Mouse (Mus musculus): ENCODE measurements around the gene Oard1. TPM values are rescaled to one million over a fixed set of nuclear protein-coding genes. Genes with fewer than 3 reads are reported as not detected.

Gene Oard1
- 38.3 and 41.3 TPM in 2 replicates for polyA plus RNA-seq (2015; fragmentation: Nextera tagmentation; extraction: Ambion mirVana)

- Histone ChIP-seq H3K27me3 (replicated peaks) (no peaks in the 10 kb centered on the region), H3K4me1 (peaks cover 34% of the 10 kb centered on the region), H3K9ac (peak within 1 kb of the TSS; percentile 97), H3K9me3 (no peaks in the 10 kb centered on the region), H3K27ac (peak within 1 kb of the TSS; percentile 99), H3K36me3 (replicated peaks) (no peaks in the 10 kb centered on the region), H3K4me3 (peak within 1 kb of the TSS; percentile 84), H3K4me2 (peak within 1 kb of the TSS; percentile 77)
- peak; percentile 97 for ATAC-seq (replicated peaks)
- under 1% methylated on average over 84 of the region's 84 CpGs for WGBS
Observed at GRCm38 (mm10) chr17:48409380-48410298, at the start of gene Oard1, which contains the start of gene Nfya. Gene Oard1 (plus strand): TSS chr17:48410014. Gene Nfya (minus strand): TSS chr17:48409906.

- no peak for ATAC-seq (replicated peaks)
- H3K9ac ChIP-seq, result no peak overlapping the region
- no peaks in the 10 kb centered on the region for H3K36me3 ChIP-seq (replicated peaks)
- H3K27me3 ChIP-seq (replicated peaks), result no peaks in the 10 kb centered on the region
- WGBS, result 73% methylated on average over 4 of the region's 4 CpGs
- H3K4me3 ChIP-seq, result no peak overlapping the region
- no peak overlapping the region for H3K4me2 ChIP-seq
- no peaks in the 10 kb centered on the region for H3K9me3 ChIP-seq
- no peak overlapping the region for H3K27ac ChIP-seq
- no peaks in the 10 kb centered on the region for H3K4me1 ChIP-seq
Observed at GRCm38 (mm10) chr17:48360462-48360861, 49.4 kb upstream of the Oard1 start.

GRCm38 (mm10) chr17:48362346-48362745 is 47.5 kb upstream of the Oard1 start:
- Histone ChIP-seq H3K4me1 (no peaks in the 10 kb centered on the region), H3K27ac (no peak overlapping the region), H3K27me3 (replicated peaks) (no peaks in the 10 kb centered on the region), H3K9ac (no peak overlapping the region), H3K9me3 (no peaks in the 10 kb centered on the region), H3K36me3 (replicated peaks) (no peaks in the 10 kb centered on the region), H3K4me2 (no peak overlapping the region), H3K4me3 (no peak overlapping the region)
- ATAC-seq (replicated peaks), result no peak
- WGBS, result 78% methylated on average over 3 of the region's 3 CpGs

DNA sequence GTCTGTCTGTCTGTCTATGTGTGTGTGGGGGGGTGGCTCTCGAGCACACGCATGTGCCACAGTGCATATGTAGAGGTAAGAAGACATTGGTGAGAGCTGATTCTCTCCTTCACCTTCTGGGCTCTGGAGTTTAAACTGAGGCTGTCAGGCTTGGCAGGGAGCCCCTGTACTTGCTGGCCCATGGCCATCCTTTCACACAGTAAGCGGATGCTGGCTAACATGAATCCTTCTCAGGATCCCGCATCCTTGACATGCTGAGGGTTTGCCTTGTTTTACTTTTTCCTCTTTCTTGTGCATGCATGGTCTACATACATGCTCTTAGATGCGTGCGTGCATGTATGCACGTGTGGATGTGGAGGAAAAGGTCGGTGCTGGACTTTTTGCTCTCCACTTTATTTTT is 46.8 kb upstream of the Oard1 start:
- no peaks in the 10 kb centered on the region for H3K36me3 ChIP-seq (replicated peaks)
- no peaks in the 10 kb centered on the region for H3K4me1 ChIP-seq
- no peaks in the 10 kb centered on the region for H3K27me3 ChIP-seq (replicated peaks)
- H3K4me2 ChIP-seq, result no peak overlapping the region
- 87% methylated on average over 8 of the region's 8 CpGs for WGBS
- H3K9me3 ChIP-seq, result no peaks in the 10 kb centered on the region
- no peak for ATAC-seq (replicated peaks)
- no peak overlapping the region for H3K9ac ChIP-seq
- H3K4me3 ChIP-seq, result no peak overlapping the region
- H3K27ac ChIP-seq, result no peak overlapping the region

DNA sequence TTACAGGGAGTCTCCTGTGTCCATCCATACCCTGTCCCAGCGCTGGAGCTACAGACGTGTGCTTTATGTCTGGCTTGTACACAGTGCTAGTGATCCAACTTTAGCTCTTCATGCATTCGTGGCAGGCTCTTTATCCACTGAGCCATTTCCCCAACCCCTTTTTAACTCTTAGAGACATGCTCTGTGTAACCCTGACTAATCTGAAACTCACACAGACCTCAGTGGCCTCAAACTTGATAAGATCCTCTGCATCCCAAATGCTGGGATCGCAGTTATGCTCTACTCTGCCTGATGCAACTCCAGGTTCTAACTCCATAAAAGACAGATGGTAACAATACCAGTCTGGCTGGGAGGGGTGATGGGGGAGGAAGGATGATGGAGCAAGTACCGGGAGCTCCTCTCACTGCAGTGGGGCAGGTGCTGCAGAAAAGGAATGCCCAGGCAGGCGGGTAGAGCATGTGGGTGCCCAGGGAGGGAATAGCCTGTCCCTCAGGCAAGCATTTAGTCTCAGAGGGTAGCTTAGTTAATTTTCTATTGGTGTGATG is 46.3 kb upstream of the Oard1 start:
- Histone ChIP-seq H3K36me3 (replicated peaks) (no peaks in the 10 kb centered on the region), H3K4me1 (no peaks in the 10 kb centered on the region), H3K9me3 (no peaks in the 10 kb centered on the region), H3K4me2 (no peak overlapping the region), H3K4me3 (no peak overlapping the region), H3K9ac (no peak overlapping the region), H3K27me3 (replicated peaks) (no peaks in the 10 kb centered on the region), H3K27ac (no peak overlapping the region)
- WGBS, result 77% methylated on average over 6 of the region's 6 CpGs
- ATAC-seq (replicated peaks), result no peak

- Histone ChIP-seq H3K4me1 (no peaks in the 10 kb centered on the region), H3K4me2 (no peak overlapping the region), H3K9ac (no peak overlapping the region), H3K4me3 (no peak overlapping the region), H3K9me3 (no peaks in the 10 kb centered on the region), H3K27ac (no peak overlapping the region), H3K36me3 (replicated peaks) (no peaks in the 10 kb centered on the region), H3K27me3 (replicated peaks) (no peaks in the 10 kb centered on the region)
- no peak for ATAC-seq (replicated peaks)
- 72% methylated on average over 9 of the region's 9 CpGs for WGBS
Observed at GRCm38 (mm10) chr17:48365511-48366155, 44.2 kb upstream of the Oard1 start.

GRCm38 (mm10) chr17:48366806-48367205 is 43.0 kb upstream of the Oard1 start:
- no peak for ATAC-seq (replicated peaks)
- Histone ChIP-seq H3K36me3 (replicated peaks) (no peaks in the 10 kb centered on the region), H3K27me3 (replicated peaks) (no peaks in the 10 kb centered on the region), H3K9ac (no peak overlapping the region), H3K4me1 (no peaks in the 10 kb centered on the region), H3K27ac (no peak overlapping the region), H3K4me3 (no peak overlapping the region), H3K9me3 (no peaks in the 10 kb centered on the region), H3K4me2 (no peak overlapping the region)
- WGBS, result 92% methylated on average over 5 of the region's 5 CpGs

DNA sequence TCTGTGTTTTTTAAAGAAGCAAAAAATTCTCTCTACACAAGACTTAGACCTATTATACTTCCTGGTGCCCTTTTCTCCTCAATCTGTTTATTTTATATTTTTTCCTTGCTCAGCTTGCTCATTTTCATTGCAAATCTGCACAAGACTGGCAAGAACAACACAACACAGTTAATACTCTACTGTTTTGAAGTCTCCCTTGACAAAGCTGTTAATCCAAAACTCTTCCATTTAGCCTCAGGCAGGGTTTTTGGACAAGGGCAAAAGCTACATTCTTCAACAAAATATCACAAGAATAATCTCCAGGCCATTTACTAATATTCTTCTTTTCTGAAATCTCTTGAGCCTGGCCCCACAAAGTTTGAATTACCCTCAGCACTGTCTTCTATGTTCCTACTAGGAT is 38.2 kb upstream of the Oard1 start:
- H3K36me3 ChIP-seq (replicated peaks), result no peaks in the 10 kb centered on the region

GRCm38 (mm10) chr17:48372987-48373386 is 36.8 kb upstream of the Oard1 start:
- H3K4me1 ChIP-seq, result no peaks in the 10 kb centered on the region
- no peak overlapping the region for H3K27ac ChIP-seq
- WGBS, result 84% methylated on average over 8 of the region's 8 CpGs
- H3K27me3 ChIP-seq (replicated peaks), result no peaks in the 10 kb centered on the region
- H3K4me2 ChIP-seq, result no peak overlapping the region
- H3K36me3 ChIP-seq (replicated peaks), result no peaks in the 10 kb centered on the region
- H3K9me3 ChIP-seq, result no peaks in the 10 kb centered on the region
- ATAC-seq (replicated peaks), result no peak
- H3K4me3 ChIP-seq, result no peak overlapping the region
- no peak overlapping the region for H3K9ac ChIP-seq

More for the DNA sequence above, 38.2 kb upstream of the Oard1 start:
- Histone ChIP-seq H3K4me2 (no peak overlapping the region), H3K27me3 (replicated peaks) (no peaks in the 10 kb centered on the region), H3K4me3 (no peak overlapping the region), H3K4me1 (no peaks in the 10 kb centered on the region), H3K9ac (no peak overlapping the region), H3K27ac (no peak overlapping the region), H3K9me3 (no peaks in the 10 kb centered on the region)
- no peak for ATAC-seq (replicated peaks)

- no peaks in the 10 kb centered on the region for H3K9me3 ChIP-seq
- WGBS, result 98% methylated on average over 1 of the region's 1 CpGs
- no peak for ATAC-seq (replicated peaks)
Observed at GRCm38 (mm10) chr17:48376102-48376501, 33.7 kb upstream of the Oard1 start.

GRCm38 (mm10) chr17:48379050-48379449 is 30.8 kb upstream of the Oard1 start:
- H3K9ac ChIP-seq, result no peak overlapping the region
- no peak for ATAC-seq (replicated peaks)
- H3K4me2 ChIP-seq, result no peak overlapping the region
- no peak overlapping the region for H3K4me3 ChIP-seq
- H3K36me3 ChIP-seq (replicated peaks), result no peaks in the 10 kb centered on the region
- no peaks in the 10 kb centered on the region for H3K27me3 ChIP-seq (replicated peaks)
- no peak overlapping the region for H3K27ac ChIP-seq
- H3K4me1 ChIP-seq, result no peaks in the 10 kb centered on the region
- H3K9me3 ChIP-seq, result no peaks in the 10 kb centered on the region

More at GRCm38 (mm10) chr17:48376102-48376501, 33.7 kb upstream of the Oard1 start:
- no peaks in the 10 kb centered on the region for H3K27me3 ChIP-seq (replicated peaks)
- H3K4me3 ChIP-seq, result no peak overlapping the region
- H3K36me3 ChIP-seq (replicated peaks), result no peaks in the 10 kb centered on the region
- H3K4me1 ChIP-seq, result no peaks in the 10 kb centered on the region
- no peak overlapping the region for H3K27ac ChIP-seq
- H3K4me2 ChIP-seq, result no peak overlapping the region
- no peak overlapping the region for H3K9ac ChIP-seq

DNA sequence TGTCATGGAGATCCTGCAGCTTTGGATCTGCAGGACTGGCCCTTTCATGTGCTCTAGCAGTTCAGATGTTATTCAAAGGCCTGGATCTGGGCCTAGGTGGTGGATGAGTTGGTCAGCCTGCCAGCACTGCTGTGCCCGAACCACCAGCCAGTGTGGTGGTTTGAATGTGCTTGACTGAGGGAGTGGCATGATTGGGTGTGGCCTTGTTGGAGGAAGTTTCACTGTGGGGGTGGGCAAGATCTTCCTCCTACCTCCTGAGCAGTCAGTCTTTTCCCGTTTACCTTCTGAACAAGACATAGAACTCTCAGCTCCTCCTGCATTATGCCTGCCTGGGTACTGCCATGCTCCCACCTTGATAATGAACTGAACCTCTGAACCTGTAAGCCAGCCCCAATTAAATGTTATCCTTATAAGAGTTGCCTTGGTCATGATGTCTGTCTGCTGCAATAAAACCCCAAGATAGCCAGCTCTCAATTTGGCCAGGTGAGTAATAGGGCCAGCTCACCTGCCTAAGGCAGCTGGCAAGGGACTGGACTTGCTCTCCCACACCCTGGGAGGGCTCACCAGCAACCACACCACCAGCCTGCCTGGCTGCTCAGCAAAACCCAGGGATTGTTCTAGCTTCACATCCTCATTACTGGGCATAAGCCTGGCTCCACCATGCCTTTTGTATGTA is 23.9 kb upstream of the Oard1 start:
- no peak overlapping the region for H3K4me2 ChIP-seq
- H3K9ac ChIP-seq, result no peak overlapping the region
- no peak for ATAC-seq (replicated peaks)
- H3K27me3 ChIP-seq (replicated peaks), result no peaks in the 10 kb centered on the region
- no peaks in the 10 kb centered on the region for H3K9me3 ChIP-seq
- H3K27ac ChIP-seq, result no peak overlapping the region
- no peaks in the 10 kb centered on the region for H3K4me1 ChIP-seq
- peaks cover 26% of the 10 kb centered on the region for H3K36me3 ChIP-seq (replicated peaks)
- no peak overlapping the region for H3K4me3 ChIP-seq
- 79% methylated on average over 2 of the region's 2 CpGs for WGBS

Data from midbrain, embryonic 15.5 days (tissue).